Mouse (Mus musculus): Measurements from ENCODE around the gene Rad54l. TPM values are rescaled to one million over a fixed set of nuclear protein-coding genes. Genes with fewer than 3 reads are reported as not detected.

The Rad54l gene
- polyA plus RNA-seq, 1 experiment from 2014 or later, result 4.8 TPM

DNA sequence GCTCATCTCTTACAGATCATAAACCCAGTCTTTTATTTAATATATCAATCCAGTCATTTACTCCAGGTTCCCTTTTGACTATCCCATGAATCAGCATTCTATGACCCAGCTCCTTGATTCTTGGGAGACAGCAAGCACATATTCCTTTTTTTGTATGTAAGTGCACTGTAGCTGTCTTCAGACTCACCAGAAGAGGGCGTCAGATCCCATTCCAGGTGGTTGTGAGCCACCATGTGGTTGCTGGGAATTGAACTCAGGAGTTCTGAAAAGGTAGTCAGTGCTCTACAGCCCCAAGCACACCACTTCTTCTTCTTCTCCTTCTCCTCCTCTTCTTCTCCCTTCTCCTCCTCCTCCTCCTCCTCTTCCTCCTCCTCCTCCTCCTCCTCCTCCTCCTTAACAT is 65.9 kb downstream of the Rad54l start:
- no peaks in the 10 kb centered on the region for H3K27me3 ChIP-seq (ENCODE audit: control insufficient read depth, insufficient read depth, low read length)
- H3K4me3 ChIP-seq (ENCODE audit: low read depth, low read length), result no peak overlapping the region
- no peak overlapping the region for H3K4me2 ChIP-seq (ENCODE audit: low read depth, low read length)
- H3K9me3 ChIP-seq (ENCODE audit: control insufficient read depth, low read length), result no peaks in the 10 kb centered on the region
- 0% methylated on average over 1 of the region's 1 CpGs for WGBS
- no peaks in the 10 kb centered on the region for H3K36me3 ChIP-seq (ENCODE audit: control insufficient read depth, insufficient read depth, low read length)
- no peak overlapping the region for H3K9ac ChIP-seq (replicated peaks; ENCODE audit: low read depth, low read length)
- ATAC-seq (ENCODE audit: low read depth), result no peak
- H3K4me1 ChIP-seq (ENCODE audit: control insufficient read depth, insufficient read depth, low read length), result no peaks in the 10 kb centered on the region
- H3K27ac ChIP-seq (ENCODE audit: low read depth, low read length), result no peak overlapping the region

DNA sequence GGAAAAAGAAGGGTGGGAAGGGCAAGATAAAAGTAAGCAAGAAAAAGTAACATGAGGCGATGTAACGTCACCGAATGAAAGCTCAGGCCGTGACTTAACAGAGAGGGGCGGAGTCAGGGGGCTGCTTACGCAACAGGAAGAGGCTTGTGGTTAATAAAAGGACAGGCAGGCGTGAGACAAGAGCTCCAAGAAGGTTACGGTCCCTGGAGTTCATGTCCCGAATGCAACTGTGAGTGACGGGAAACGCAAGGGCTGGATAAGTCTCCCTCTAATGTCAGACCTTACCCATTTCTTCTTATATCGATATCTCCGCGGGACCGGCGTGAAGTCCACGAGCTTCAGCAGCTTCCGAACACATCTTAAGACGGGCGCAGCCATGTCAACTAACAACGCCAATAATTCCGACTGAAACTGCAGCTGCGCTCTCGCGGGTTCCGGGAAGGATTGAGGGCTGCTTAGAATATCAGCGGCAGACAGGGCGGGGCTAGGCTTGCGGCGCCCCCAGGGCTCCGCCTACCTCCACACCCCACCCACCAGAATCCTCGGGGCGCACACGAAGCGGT is 70.0 kb downstream of the Rad54l start, which contains the start of gene Nsun4:
Gene Nsun4, minus strand, starts transcription at position 478 of the 563 bp plus-strand sequence.
- peak within 1 kb of the TSS; percentile 91 for H3K27ac ChIP-seq (ENCODE audit: low read depth, low read length)
- H3K4me2 ChIP-seq (ENCODE audit: low read depth, low read length), result peak within 1 kb of the TSS; percentile 72
- no peaks in the 10 kb centered on the region for H3K4me1 ChIP-seq (ENCODE audit: control insufficient read depth, insufficient read depth, low read length)
- peak within 1 kb of the TSS; percentile 59 for H3K4me3 ChIP-seq (ENCODE audit: low read depth, low read length)
- WGBS, result under 1% methylated on average over 35 of the region's 35 CpGs
- peak within 1 kb of the TSS; percentile 61 for H3K9ac ChIP-seq (replicated peaks; ENCODE audit: low read depth, low read length)
- no peaks in the 10 kb centered on the region for H3K36me3 ChIP-seq (ENCODE audit: control insufficient read depth, insufficient read depth, low read length)
- peak; percentile 96 for ATAC-seq (ENCODE audit: low read depth)
- no peaks in the 10 kb centered on the region for H3K27me3 ChIP-seq (ENCODE audit: control insufficient read depth, insufficient read depth, low read length)
- no peaks in the 10 kb centered on the region for H3K9me3 ChIP-seq (ENCODE audit: control insufficient read depth, low read length)

GRCm38 (mm10) chr4:116052526-116053293 is 70.8 kb downstream of the Rad54l start:
- Histone ChIP-seq H3K9ac (replicated peaks; ENCODE audit: low read depth, low read length) (peak overlapping the region; percentile 61; the same call in 1 of the 2 replicates), H3K36me3 (ENCODE audit: control insufficient read depth, insufficient read depth, low read length) (no peaks in the 10 kb centered on the region), H3K4me2 (ENCODE audit: low read depth, low read length) (peak overlapping the region; percentile 72), H3K9me3 (ENCODE audit: control insufficient read depth, low read length) (no peaks in the 10 kb centered on the region), H3K4me1 (ENCODE audit: control insufficient read depth, insufficient read depth, low read length) (no peaks in the 10 kb centered on the region), H3K4me3 (ENCODE audit: low read depth, low read length) (peak overlapping the region; percentile 59), H3K27ac (ENCODE audit: low read depth, low read length) (peak overlapping the region; percentile 91), H3K27me3 (ENCODE audit: control insufficient read depth, insufficient read depth, low read length) (no peaks in the 10 kb centered on the region)
- 9% methylated on average over 22 of the region's 22 CpGs for WGBS
- ATAC-seq (ENCODE audit: low read depth), result peak; percentile 67

- Histone ChIP-seq H3K9ac (replicated peaks; ENCODE audit: low read depth, low read length) (no peak overlapping the region), H3K4me3 (ENCODE audit: low read depth, low read length) (no peak overlapping the region), H3K4me1 (ENCODE audit: control insufficient read depth, insufficient read depth, low read length) (no peaks in the 10 kb centered on the region), H3K4me2 (ENCODE audit: low read depth, low read length) (no peak overlapping the region), H3K36me3 (ENCODE audit: control insufficient read depth, insufficient read depth, low read length) (no peaks in the 10 kb centered on the region), H3K27me3 (ENCODE audit: control insufficient read depth, insufficient read depth, low read length) (no peaks in the 10 kb centered on the region), H3K27ac (ENCODE audit: low read depth, low read length) (no peak overlapping the region), H3K9me3 (ENCODE audit: control insufficient read depth, low read length) (no peaks in the 10 kb centered on the region)
- 86% methylated on average over 3 of the region's 3 CpGs for WGBS
- no peak for ATAC-seq (ENCODE audit: low read depth)
Observed at GRCm38 (mm10) chr4:116049211-116049610, 74.3 kb downstream of the Rad54l start.

- H3K4me2 ChIP-seq (ENCODE audit: low read depth, low read length), result no peak overlapping the region
- H3K36me3 ChIP-seq (ENCODE audit: control insufficient read depth, insufficient read depth, low read length), result no peaks in the 10 kb centered on the region
- no peak overlapping the region for H3K27ac ChIP-seq (ENCODE audit: low read depth, low read length)
- H3K27me3 ChIP-seq (ENCODE audit: control insufficient read depth, insufficient read depth, low read length), result no peaks in the 10 kb centered on the region
- no peak for ATAC-seq (ENCODE audit: low read depth)
- H3K9ac ChIP-seq (replicated peaks; ENCODE audit: low read depth, low read length), result no peak overlapping the region
- WGBS, result 86% methylated on average over 7 of the region's 7 CpGs
- H3K4me3 ChIP-seq (ENCODE audit: low read depth, low read length), result no peak overlapping the region
- H3K4me1 ChIP-seq (ENCODE audit: control insufficient read depth, insufficient read depth, low read length), result no peaks in the 10 kb centered on the region
- H3K9me3 ChIP-seq (ENCODE audit: control insufficient read depth, low read length), result no peaks in the 10 kb centered on the region
Observed at GRCm38 (mm10) chr4:116048130-116048920, 75.2 kb downstream of the Rad54l start.

DNA sequence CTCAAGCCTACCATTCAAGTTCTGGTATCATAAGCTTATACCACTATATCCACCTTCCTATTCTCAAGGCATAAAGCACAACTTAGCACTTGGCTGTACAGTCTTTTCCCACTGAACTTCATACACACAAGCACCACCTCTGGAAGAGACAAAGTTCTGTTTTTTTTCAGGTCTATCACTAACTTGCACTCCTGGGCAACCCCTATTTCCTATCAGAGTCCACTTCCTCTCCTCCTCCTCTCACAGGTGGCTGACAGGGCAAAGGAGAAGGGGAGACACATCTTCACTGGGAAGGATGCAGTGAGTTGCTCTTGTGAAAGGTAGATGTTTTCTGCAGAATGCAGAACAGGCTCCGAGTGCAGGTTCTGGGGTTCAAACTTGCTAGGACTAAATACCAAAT is 75.8 kb downstream of the Rad54l start:
- Histone ChIP-seq H3K4me2 (ENCODE audit: low read depth, low read length) (no peak overlapping the region), H3K9ac (replicated peaks; ENCODE audit: low read depth, low read length) (no peak overlapping the region), H3K27ac (ENCODE audit: low read depth, low read length) (no peak overlapping the region), H3K4me1 (ENCODE audit: control insufficient read depth, insufficient read depth, low read length) (no peaks in the 10 kb centered on the region), H3K9me3 (ENCODE audit: control insufficient read depth, low read length) (no peaks in the 10 kb centered on the region), H3K4me3 (ENCODE audit: low read depth, low read length) (no peak overlapping the region), H3K36me3 (ENCODE audit: control insufficient read depth, insufficient read depth, low read length) (no peaks in the 10 kb centered on the region), H3K27me3 (ENCODE audit: control insufficient read depth, insufficient read depth, low read length) (no peaks in the 10 kb centered on the region)
- 89% methylated on average over 1 of the region's 1 CpGs for WGBS
- no peak for ATAC-seq (ENCODE audit: low read depth)

- Histone ChIP-seq H3K9ac (replicated peaks; ENCODE audit: low read depth, low read length) (no peak overlapping the region), H3K9me3 (ENCODE audit: control insufficient read depth, low read length) (no peaks in the 10 kb centered on the region), H3K36me3 (ENCODE audit: control insufficient read depth, insufficient read depth, low read length) (no peaks in the 10 kb centered on the region), H3K4me2 (ENCODE audit: low read depth, low read length) (no peak overlapping the region), H3K27ac (ENCODE audit: low read depth, low read length) (no peak overlapping the region), H3K27me3 (ENCODE audit: control insufficient read depth, insufficient read depth, low read length) (no peaks in the 10 kb centered on the region), H3K4me1 (ENCODE audit: control insufficient read depth, insufficient read depth, low read length) (no peaks in the 10 kb centered on the region), H3K4me3 (ENCODE audit: low read depth, low read length) (no peak overlapping the region)
- ATAC-seq (ENCODE audit: low read depth), result no peak
- WGBS, result 95% methylated on average over 2 of the region's 2 CpGs
Observed at GRCm38 (mm10) chr4:116046604-116047003, 76.9 kb downstream of the Rad54l start.

All from neural tube, embryonic 14.5 days (tissue).